Comparison of ENCODE assay signal across 1 mouse cellular context in the genomic region with DNA sequence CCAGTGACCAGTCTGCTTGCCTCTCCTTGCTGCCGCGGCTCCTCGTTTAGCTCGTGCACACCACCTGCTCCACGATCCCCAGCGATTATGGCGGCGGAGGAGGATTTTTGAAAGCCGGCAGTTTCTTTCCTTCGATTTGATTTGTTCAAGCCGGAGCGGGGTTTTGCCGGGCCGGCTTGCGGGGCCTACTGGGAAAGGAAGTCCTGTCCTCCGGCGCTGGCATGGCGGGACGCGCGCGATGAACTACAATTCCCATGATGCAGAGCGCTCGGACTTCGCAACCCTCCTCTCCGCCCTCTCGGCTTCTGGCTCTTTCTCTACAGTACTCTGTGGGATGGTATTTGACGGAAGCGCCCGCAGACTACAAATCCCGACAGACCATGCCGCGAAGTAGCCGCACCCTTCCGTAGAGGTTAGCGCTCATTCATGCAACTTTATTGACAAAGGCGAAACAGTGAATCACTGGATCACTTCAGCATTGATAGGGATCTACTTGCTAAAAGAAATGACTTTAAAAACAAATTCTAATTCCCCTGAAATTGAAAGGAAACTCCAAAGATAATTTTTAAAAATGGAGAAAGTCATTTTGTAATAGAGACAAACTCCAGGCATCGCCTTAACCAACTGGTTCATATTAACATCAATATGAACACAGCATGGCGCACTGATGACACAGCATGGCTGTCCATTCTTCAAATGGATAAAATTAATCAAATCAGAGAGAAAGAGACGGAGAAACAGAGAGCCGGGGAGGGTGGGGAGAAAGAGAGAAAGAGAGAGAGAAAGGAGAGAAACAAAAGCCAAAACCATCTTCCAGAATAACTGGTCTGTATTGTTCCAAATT.
TF ChIP-seq lines count a peak whose summit lies in the region.

No protein-coding gene starts in this region.

TF ChIP-seq in CH12.LX, 34 proteins besides CTCF, POLR2A, EP300 and RAD21:
- peak; percentile 87; the same call in 1 of the 2 replicates for TF ChIP-seq E2F4 (IDR thresholded peaks at IDR 0.05; ENCODE audit: insufficient replicate concordance, low read depth, low read length)
- no peak for TF ChIP-seq USF1 (IDR thresholded peaks at IDR 0.05; ENCODE audit: low read depth, low read length)
- TF ChIP-seq NELFE (IDR thresholded peaks at IDR 0.05; ENCODE audit: low read depth, low read length): peak; percentile 50; the same call in 1 of the 2 replicates
- TF ChIP-seq ZMIZ1 (IDR thresholded peaks at IDR 0.05; ENCODE audit: low read depth, low read length): no peak; the same call in 1 of the 2 replicates
- peak; percentile 50; the same call in 1 of the 2 replicates for TF ChIP-seq MAZ (IDR thresholded peaks at IDR 0.05; ENCODE audit: low read depth, low read length)
- TF ChIP-seq SMC3 (IDR thresholded peaks at IDR 0.05; ENCODE audit: low read depth, low read length): 0 out of 2 replicates have a peak, but pooled peaks have one; percentile 2
- peak; percentile 43; the same call in 1 of the 2 replicates for TF ChIP-seq NRF1 (IDR thresholded peaks at IDR 0.05; ENCODE audit: low read depth, low read length)
- TF ChIP-seq HCFC1 (IDR thresholded peaks at IDR 0.05; ENCODE audit: low read depth, low read length): peak; percentile 99
- 0 out of 2 replicates have a peak, but pooled peaks have one; percentile 3 for TF ChIP-seq BHLHE40 (IDR thresholded peaks at IDR 0.05; ENCODE audit: low read depth, low read length)
- TF ChIP-seq TCF12 (IDR thresholded peaks at IDR 0.05; ENCODE audit: low read depth, low read length): peak; percentile 61; the same call in 1 of the 2 replicates
- peak; percentile 57 for TF ChIP-seq MAX (IDR thresholded peaks at IDR 0.05; ENCODE audit: low read length)
- no peak for TF ChIP-seq POLR2AphosphoS2 (IDR thresholded peaks at IDR 0.05; ENCODE audit: low read depth, low read length)
- TF ChIP-seq JUN (IDR thresholded peaks at IDR 0.05; ENCODE audit: insufficient read depth, low read depth, low read length): no peak
- TF ChIP-seq PAX5 (IDR thresholded peaks at IDR 0.05; ENCODE audit: low read length): no peak
- TF ChIP-seq MEF2A (IDR thresholded peaks at IDR 0.05; ENCODE audit: borderline replicate concordance, low read depth, low read length): peak; percentile 20; the same call in 1 of the 2 replicates
- TF ChIP-seq TBP (conservative IDR thresholded peaks at IDR 0.05; ENCODE audit: low read depth, low read length): peak; percentile 74
- no peak; the same call in 1 of the 2 replicates for TF ChIP-seq ZKSCAN1 (IDR thresholded peaks at IDR 0.05; ENCODE audit: borderline replicate concordance, low read depth, low read length)
- TF ChIP-seq CHD2 (IDR thresholded peaks at IDR 0.05; ENCODE audit: low read length): peak; percentile 53; the same call in 1 of the 2 replicates
- peak; percentile 92 for TF ChIP-seq MYC (IDR thresholded peaks at IDR 0.05; ENCODE audit: low read depth, low read length)
- TF ChIP-seq ELF1 (IDR thresholded peaks at IDR 0.05; ENCODE audit: low read depth, low read length): peak; percentile 96
- peak; percentile 97 for TF ChIP-seq KAT2A (IDR thresholded peaks at IDR 0.05; ENCODE audit: insufficient replicate concordance, low read length)
- no peak for TF ChIP-seq ETS1 (conservative IDR thresholded peaks at IDR 0.05; ENCODE audit: low read depth, low read length)
- TF ChIP-seq GABPA (IDR thresholded peaks at IDR 0.05; ENCODE audit: insufficient replicate concordance, low read depth, low read length): peak; percentile 70; the same call in 1 of the 2 replicates
- TF ChIP-seq UBTF (IDR thresholded peaks at IDR 0.05; ENCODE audit: low read depth, low read length): no peak
- TF ChIP-seq USF2 (conservative IDR thresholded peaks at IDR 0.05; ENCODE audit: low read depth, low read length): no peak
- 0 out of 2 replicates have a peak, but pooled peaks have one; percentile 33 for TF ChIP-seq MAFK (IDR thresholded peaks at IDR 0.05; ENCODE audit: insufficient replicate concordance, low read length)
- peak; percentile 67; the same call in 1 of the 2 replicates for TF ChIP-seq JUND (conservative IDR thresholded peaks at IDR 0.05; ENCODE audit: low read depth, low read length)
- peak; percentile 55; the same call in 1 of the 2 replicates for TF ChIP-seq ZNF384 (IDR thresholded peaks at IDR 0.05; ENCODE audit: low read depth, low read length)
- TF ChIP-seq SIN3A (IDR thresholded peaks at IDR 0.05; ENCODE audit: low read length): peak; percentile 93
- peak; percentile 91 for TF ChIP-seq MXI1 (IDR thresholded peaks at IDR 0.05; ENCODE audit: low read depth, low read length)
- peak; percentile 63; the same call in 1 of the 2 replicates for TF ChIP-seq IRF4 (IDR thresholded peaks at IDR 0.05; ENCODE audit: low read depth, low read length)
- no peak for TF ChIP-seq RCOR1 (conservative IDR thresholded peaks at IDR 0.05; ENCODE audit: low read depth, low read length)
- no peak for TF ChIP-seq ZC3H11A (IDR thresholded peaks at IDR 0.05; ENCODE audit: low read depth, low read length)
- TF ChIP-seq CHD1 (IDR thresholded peaks at IDR 0.05; ENCODE audit: low read depth, low read length): no peak
